Mouse (Mus musculus) gastrocnemius, adult 2 months (tissue): Measurements from ENCODE around the gene Blvrb. TPM values are rescaled to one million over a fixed set of nuclear protein-coding genes. Genes with fewer than 3 reads are reported as not detected.

Source experiments
- DNase-seq: peaks from one replicate; pipeline ENCODE4 v3.0.0; 2022
- H3K27ac ChIP-seq: fragments of 200-600 bp; 2 replicates; pipeline ENCODE4 v1.8.1; 2022; ENCODE audit warnings: mild to moderate bottlenecking
- H3K4me3 ChIP-seq: fragments of 200-600 bp; 2 replicates; pipeline ENCODE4 v1.8.1; 2022; ENCODE audit warnings: mild to moderate bottlenecking, moderate library complexity
- CTCF ChIP-seq: fragments of 200-600 bp; IDR thresholded peaks from 2 replicates; pipeline ENCODE4 v1.8.1; 2022; ENCODE audit warnings: antibody characterized with exemption, mild to moderate bottlenecking, moderate library complexity
- intact Hi-C: fragments of 180-260 bp; cut with DNase I; formaldehyde crosslinking; loops from one replicate; pipeline ENCODE4 v1.15.1; 2025
- total RNA-seq, 2 experiments: library from RNA; stranded (reverse); gene quantifications; 2 replicates each; pipeline ENCODE4 v1.2.3; 2021

Gene Blvrb
- total RNA-seq, 2 experiments from 2014 or later: 8.9 to 15.8 TPM

DNA sequence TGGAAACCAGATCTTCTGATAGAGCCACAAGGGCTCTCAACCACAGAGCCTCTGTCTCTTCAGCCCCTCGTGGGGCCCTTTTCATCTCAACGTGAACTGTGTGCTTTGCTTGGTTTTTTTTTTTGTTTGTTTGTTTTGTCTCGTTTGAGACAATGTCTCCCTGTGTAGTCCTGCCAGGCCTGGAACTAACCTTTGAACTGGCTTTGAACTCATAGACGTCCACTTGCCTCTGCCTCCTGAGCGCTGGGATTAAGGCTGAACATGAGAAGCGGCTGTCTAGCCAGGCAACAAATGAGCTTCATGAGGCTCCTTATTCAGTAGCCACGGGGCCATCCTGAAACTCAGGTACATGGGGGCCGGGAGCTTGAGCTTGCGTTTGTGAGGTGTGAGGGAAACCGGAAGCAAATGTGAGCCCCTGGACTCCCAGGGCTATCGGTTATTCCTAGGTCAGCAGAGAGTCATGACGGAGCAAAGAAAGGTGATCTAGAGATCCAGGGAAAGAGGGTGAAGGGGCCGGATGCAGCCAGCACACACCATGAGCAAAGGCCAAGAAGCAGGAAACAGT is 4.5 kb downstream of the Blvrb start:
- Histone ChIP-seq H3K4me3 (no peak overlapping the region), H3K27ac (no peak overlapping the region)
- DNase-seq: no peak
- TF ChIP-seq CTCF: no peak
- intact Hi-C loops: no loop called here

DNA sequence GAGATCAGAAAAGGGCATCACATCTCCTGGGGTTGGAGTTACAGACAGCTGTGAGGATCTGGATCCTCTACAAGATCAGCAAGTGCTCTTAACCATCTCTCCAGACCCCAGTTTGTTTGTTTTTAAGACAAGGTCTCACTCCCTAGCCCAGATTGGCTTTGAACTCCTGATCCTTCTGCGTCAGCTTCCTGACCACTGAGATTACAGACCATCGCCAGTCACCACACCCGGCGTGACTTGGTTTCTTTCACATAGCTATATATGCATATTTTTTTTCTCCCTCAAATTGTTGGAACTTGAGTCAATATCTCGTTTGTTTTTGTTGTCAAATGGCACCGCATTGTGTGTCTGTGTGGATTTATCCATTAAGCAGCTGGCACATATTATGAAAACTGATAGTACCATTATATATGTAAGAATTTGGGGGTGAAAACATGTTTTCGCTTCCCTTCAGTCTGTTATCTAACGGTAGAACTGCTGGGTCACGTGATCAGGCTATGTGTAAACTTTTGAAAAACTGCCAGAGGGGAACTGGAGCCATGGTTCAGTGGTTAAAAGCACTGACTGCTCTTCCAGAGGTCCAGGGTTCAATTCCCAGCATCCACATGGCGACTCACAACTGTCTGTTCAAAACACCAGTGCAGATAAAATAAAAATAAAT is 6.8 kb downstream of the Blvrb start:
- no peak for TF ChIP-seq CTCF
- no peak for DNase-seq
- intact Hi-C loops: no loop called here
- H3K4me3 ChIP-seq: no peak overlapping the region
- no peak overlapping the region for H3K27ac ChIP-seq

DNA sequence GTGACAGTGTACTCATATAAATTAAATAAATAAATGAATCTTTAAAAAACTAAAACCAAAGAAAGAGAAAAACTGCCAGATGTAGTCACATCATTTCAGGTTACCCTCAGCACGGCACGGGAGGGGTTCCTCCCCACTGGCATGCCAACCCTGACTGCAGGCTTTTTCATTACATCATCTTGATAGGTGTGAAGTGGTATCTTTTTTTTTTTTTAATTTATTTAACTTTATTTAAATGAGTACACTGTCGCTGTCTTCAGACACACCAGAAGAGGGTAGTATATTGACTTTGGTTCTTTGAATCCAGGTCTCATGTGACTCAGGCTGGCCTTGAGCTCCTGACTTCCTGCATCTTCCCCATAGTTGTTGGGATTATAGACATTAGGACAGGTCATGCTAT is 7.5 kb downstream of the Blvrb start:
- H3K4me3 ChIP-seq: no peak overlapping the region
- no peak overlapping the region for H3K27ac ChIP-seq
- intact Hi-C loops: no loop called here
- no peak for DNase-seq
- no peak for TF ChIP-seq CTCF

DNA sequence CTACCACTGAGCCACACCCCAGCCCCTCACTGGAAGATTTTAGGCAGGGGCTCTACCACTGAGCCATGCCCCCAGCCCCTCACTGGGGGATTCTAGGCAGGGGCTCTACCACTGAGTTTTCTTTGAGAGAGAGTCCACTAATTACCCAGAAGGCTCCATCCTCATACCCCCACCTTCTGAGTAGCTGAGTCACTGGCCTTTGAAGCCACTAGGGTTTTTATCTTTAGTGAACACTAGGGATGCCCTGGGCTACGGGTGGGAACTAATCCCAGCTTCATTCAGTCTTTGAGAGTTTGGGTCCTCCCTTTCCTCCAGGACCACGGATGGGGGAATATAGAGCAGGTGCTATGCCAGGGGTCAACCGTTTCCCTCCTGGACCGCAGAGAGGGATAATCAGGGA is 10.8 kb downstream of the Blvrb start:
- no peak overlapping the region for H3K27ac ChIP-seq
- intact Hi-C loops: no loop called here
- no peak for DNase-seq
- TF ChIP-seq CTCF: no peak
- no peak overlapping the region for H3K4me3 ChIP-seq

DNA sequence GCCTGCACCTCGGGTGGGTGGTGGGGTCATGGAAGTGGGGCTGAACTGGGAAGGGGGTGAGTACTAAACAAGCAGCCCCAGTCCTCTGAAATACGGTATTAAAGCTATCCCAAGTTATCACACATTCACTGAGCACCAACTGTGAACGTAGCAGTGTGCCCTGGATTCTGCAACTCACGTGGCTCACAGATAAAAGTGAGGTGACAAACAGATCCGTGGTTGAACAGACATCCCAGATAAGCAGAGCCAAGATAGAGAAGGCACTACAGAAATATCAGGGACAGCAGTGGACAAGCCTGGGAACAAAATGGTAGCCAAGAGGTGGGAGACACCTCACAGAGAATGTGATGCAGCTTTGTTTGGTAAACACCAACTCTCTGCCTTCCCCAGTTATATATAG is 11.9 kb downstream of the Blvrb start:
- intact Hi-C loops: no loop called here
- TF ChIP-seq CTCF: no peak
- Histone ChIP-seq H3K4me3 (no peak overlapping the region), H3K27ac (no peak overlapping the region)
- DNase-seq: no peak

DNA sequence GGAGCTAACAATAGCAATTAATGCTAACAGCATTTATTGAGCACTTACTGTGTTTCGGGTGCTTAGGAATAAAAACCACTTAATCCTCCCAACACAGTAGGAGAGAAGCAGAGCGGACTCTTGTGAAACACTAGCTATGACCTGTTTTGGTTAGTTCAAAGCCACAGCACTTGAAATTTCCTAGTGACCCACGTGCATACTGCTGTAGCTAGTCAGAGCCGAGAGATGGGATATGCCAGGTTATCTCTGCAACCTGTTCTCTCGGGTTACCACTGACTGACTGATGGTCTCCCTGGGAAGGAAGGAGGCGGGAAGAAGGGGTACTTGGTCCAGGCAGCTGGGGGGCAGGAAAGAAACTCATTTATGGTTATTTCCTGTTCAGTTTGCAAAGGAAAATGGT is 12.7 kb downstream of the Blvrb start:
- Histone ChIP-seq H3K4me3 (no peak overlapping the region), H3K27ac (no peak overlapping the region)
- no peak for TF ChIP-seq CTCF
- no peak for DNase-seq
- intact Hi-C loops: no loop called here

- DNase-seq: no peak
- intact Hi-C loops: no loop called here
- TF ChIP-seq CTCF: no peak
- H3K27ac ChIP-seq: no peak overlapping the region
- H3K4me3 ChIP-seq: no peak overlapping the region
Observed at GRCm38 (mm10) chr7:27467648-27468047, 19.9 kb downstream of the Blvrb start.

- TF ChIP-seq CTCF: no peak
- intact Hi-C loops: loop anchor here (1.0 kb wide), 1 partner anchor 22 kb away; no protein-coding TSS in a partner anchor
- DNase-seq: no peak
Observed at GRCm38 (mm10) chr7:27471390-27472120, 23.8 kb downstream of the Blvrb start.

GRCm38 (mm10) chr7:27472596-27472995 is 24.8 kb downstream of the Blvrb start:
- TF ChIP-seq CTCF: no peak
- Histone ChIP-seq H3K4me3 (peak overlapping the region; percentile 79), H3K27ac (peak overlapping the region; percentile 96)
- DNase-seq: no peak
- intact Hi-C loops: loop anchor here (1.0 kb wide), 1 partner anchor 23 kb away; no protein-coding TSS in a partner anchor

More at GRCm38 (mm10) chr7:27471390-27472120, 23.8 kb downstream of the Blvrb start:
- H3K27ac ChIP-seq: no peak overlapping the region
- no peak overlapping the region for H3K4me3 ChIP-seq

- no peak for TF ChIP-seq CTCF
- Histone ChIP-seq H3K27ac (peak within 1 kb of the TSS; percentile 96), H3K4me3 (peak within 1 kb of the TSS; percentile 79)
- peak; percentile 100 for DNase-seq
- intact Hi-C loops: no loop called here
Observed at GRCm38 (mm10) chr7:27473156-27473834, 25.5 kb downstream of the Blvrb start, which contains the start of gene Sertad3. Sertad3 (plus strand) TSS chr7:27473768.

GRCm38 (mm10) chr7:27473835-27474489 is 26.2 kb downstream of the Blvrb start:
- DNase-seq: no peak
- Histone ChIP-seq H3K4me3 (peak overlapping the region; percentile 79), H3K27ac (peak overlapping the region; percentile 96)
- intact Hi-C loops: no loop called here
- no peak for TF ChIP-seq CTCF

- intact Hi-C loops: no loop called here
- peak; percentile 99 for DNase-seq
- Histone ChIP-seq H3K27ac (peak overlapping the region; percentile 96), H3K4me3 (peak overlapping the region; percentile 79)
- peak; percentile 72 for TF ChIP-seq CTCF
Observed at GRCm38 (mm10) chr7:27474490-27474954, 26.7 kb downstream of the Blvrb start.
